ENCODE assay signal across 9 mouse cellular contexts in genomic region chr6:54428850-54429446, GRCm38 (mm10). TPM values are rescaled to one million over a fixed set of nuclear protein-coding genes. Genes with fewer than 3 reads are reported as not detected.
DNase-seq lines count a peak whose midpoint lies in the region; ATAC-seq and TF ChIP-seq lines count a peak whose summit lies in the region.
"Had no signal": no experiment of that assay in that cellular context is flagged by ENCODE, and none has a peak within 500 bp of the region (broad histone marks: within the 10 kb centered on the region; RNA-seq: fewer than 3 reads in every experiment).

No protein-coding gene starts in this region.

- H3K36me3 ChIP-seq in erythroblast, embryonic 14.5 days (ENCODE audit: control insufficient read depth), result no peaks in the 10 kb centered on the region
- no peaks in the 10 kb centered on the region for H3K36me3 ChIP-seq in CH12.LX (replicated peaks in 1 of 2; ENCODE audit: control insufficient read depth in 1 of 2, insufficient read depth in 1 of 2, low read length in 1 of 2)
- no peaks in the 10 kb centered on the region for H3K36me3 ChIP-seq in forebrain, embryonic 15.5 days
- no peaks in the 10 kb centered on the region for H3K36me3 ChIP-seq in liver, embryonic 14.5 days (replicated peaks; ENCODE audit: control insufficient read depth, insufficient read depth, low read depth)

- no peaks in the 10 kb centered on the region for H3K9me3 ChIP-seq in erythroblast, embryonic 14.5 days (ENCODE audit: control insufficient read depth, low read length)
- H3K9me3 ChIP-seq in CH12.LX (replicated peaks; ENCODE audit: low read length), result no peaks in the 10 kb centered on the region
- no peaks in the 10 kb centered on the region for H3K9me3 ChIP-seq in forebrain, embryonic 15.5 days
- H3K9me3 ChIP-seq in liver, embryonic 14.5 days (ENCODE audit: control insufficient read depth, low read length), result no peaks in the 10 kb centered on the region

- peak overlapping the region; percentile 23 for H3K4me3 ChIP-seq in erythroblast, embryonic 14.5 days (replicated peaks)
- peak overlapping the region; percentile 52 to 85 (median 71) for H3K4me3 ChIP-seq in CH12.LX (replicated peaks in 1 of 3; ENCODE audit: low read depth in 2 of 3, low read length in 2 of 3, poor library complexity in 1 of 3)
- H3K4me3 ChIP-seq in forebrain, embryonic 15.5 days, result peak overlapping the region; percentile 75
- H3K4me3 ChIP-seq in liver, embryonic 14.5 days (ENCODE audit: insufficient read depth in 1 of 2, low read depth in 2 of 2, low read length in 2 of 2), result peak overlapping the region in 1 of 2 experiments; percentile 36; a peak in 3 of 4 replicates

- peak overlapping the region; percentile 73 for H3K4me2 ChIP-seq in CH12.LX (ENCODE audit: insufficient read depth, low read depth, poor library complexity, severe bottlenecking)
- peak overlapping the region; percentile 96 for H3K4me2 ChIP-seq in forebrain, embryonic 15.5 days (replicated peaks)
- H3K4me2 ChIP-seq in liver, embryonic 14.5 days (ENCODE audit: low read depth), result peak overlapping the region; percentile 53

- TF ChIP-seq RAD21 in CH12.LX (IDR thresholded peaks at IDR 0.05; ENCODE audit: low read depth, low read length), result no peak

- DNase-seq in CH12.LX (ENCODE audit: extremely low read depth), result no peak
- no peak for DNase-seq in liver, embryonic 14.5 days (ENCODE audit: low read depth in 3 of 3, low spot score in 3 of 3)
- DNase-seq in thymus, postnatal 14 days, result no peak
- no peak for DNase-seq in Muller cell, postnatal 12 days (ENCODE audit: inconsistent ontology term)
- DNase-seq in right cerebral cortex, adult 2 months (ENCODE audit: low spot score in 2 of 2), result no peak

- no peak for TF ChIP-seq POLR2A in CH12.LX (IDR thresholded peaks at IDR 0.05; ENCODE audit: low read depth, low read length)

- no peaks in the 10 kb centered on the region for H3K4me1 ChIP-seq in erythroblast, embryonic 14.5 days (ENCODE audit: control insufficient read depth)
- H3K4me1 ChIP-seq in CH12.LX (ENCODE audit: control insufficient read depth in 1 of 2, insufficient read depth in 2 of 2), result peaks cover 18 to 79% of the 10 kb centered on the region in 2 experiments
- peaks cover 44% of the 10 kb centered on the region for H3K4me1 ChIP-seq in forebrain, embryonic 15.5 days
- H3K4me1 ChIP-seq in liver, embryonic 14.5 days (replicated peaks; ENCODE audit: control insufficient read depth in 2 of 2, insufficient read depth in 2 of 2, low read length in 1 of 2), result no peaks in the 10 kb centered on the region

- peaks cover 33% of the 10 kb centered on the region for H3K27me3 ChIP-seq in erythroblast, embryonic 14.5 days (ENCODE audit: control insufficient read depth)
- H3K27me3 ChIP-seq in CH12.LX (replicated peaks), result peaks cover 23% of the 10 kb centered on the region
- H3K27me3 ChIP-seq in forebrain, embryonic 15.5 days, result no peaks in the 10 kb centered on the region
- peaks cover 26% of the 10 kb centered on the region for H3K27me3 ChIP-seq in liver, embryonic 14.5 days (ENCODE audit: control insufficient read depth, insufficient read depth, low read length)

- dilution Hi-C loops in CH12.LX (cut with MboI; ENCODE audit: extremely low pct_ligation_motif_present, extremely low pct_unique_long_range_greater_than_20kb, low sequenced_read_pairs), result no loop called here

- in situ Hi-C loops in CH12.LX (cut with MboI; ENCODE audit: low pct_ligation_motif_present, low pct_unique_long_range_greater_than_20kb, low sequenced_read_pairs), result no loop called here

- peak overlapping the region; percentile 36 for H3K9ac ChIP-seq in CH12.LX (ENCODE audit: insufficient read depth, low read depth)
- peak overlapping the region; percentile 74 for H3K9ac ChIP-seq in forebrain, embryonic 15.5 days (replicated peaks)
- H3K9ac ChIP-seq in liver, embryonic 14.5 days (replicated peaks), result no peak overlapping the region

- ATAC-seq in erythroblast, adult 5-6 weeks (replicated peaks; ENCODE audit: low FRiP score, poor library complexity, severe bottlenecking), result no peak
- peak; percentile 49; the same call in 1 of the 2 replicates for ATAC-seq in forebrain, embryonic 15.5 days (replicated peaks)
- ATAC-seq in liver, embryonic 14.5 days (ENCODE audit: insufficient read depth), result no peak

- TF ChIP-seq EP300 in CH12.LX (IDR thresholded peaks at IDR 0.05; ENCODE audit: low read length), result no peak
- TF ChIP-seq EP300 in liver, embryonic 14.5 days (IDR thresholded peaks at IDR 0.05; ENCODE audit: low read depth), result no peak

- 7% methylated on average over 14 of the region's 14 CpGs for WGBS in forebrain, embryonic 15.5 days
- WGBS in liver, embryonic 14.5 days (ENCODE audit: insufficient replicate concordance), result 8% methylated on average over 14 of the region's 14 CpGs

- H3K27ac ChIP-seq in CH12.LX (ENCODE audit: insufficient read depth, low read depth), result no peak overlapping the region
- H3K27ac ChIP-seq in forebrain, embryonic 15.5 days (replicated peaks), result peak overlapping the region; percentile 47
- no peak overlapping the region for H3K27ac ChIP-seq in liver, embryonic 14.5 days

- H3K79me2 ChIP-seq in CH12.LX (replicated peaks; ENCODE audit: control insufficient read depth, extremely low read depth, insufficient read depth, poor library complexity, severe bottlenecking), result no peaks in the 10 kb centered on the region

- no peak for TF ChIP-seq CTCF in CH12.LX (conservative IDR thresholded peaks at IDR 0.05 in 1 of 2, IDR thresholded peaks at IDR 0.05 in 1 of 2; ENCODE audit: low read depth in 2 of 2, low read length in 2 of 2)
- no peak for TF ChIP-seq CTCF in liver, embryonic 14.5 days (IDR thresholded peaks at IDR 0.05; ENCODE audit: low read depth)

TF ChIP-seq in CH12.LX, 34 proteins besides CTCF, POLR2A, EP300 and RAD21:
- TF ChIP-seq KAT2A (IDR thresholded peaks at IDR 0.05; ENCODE audit: insufficient replicate concordance, low read length) (no peak), CHD1 (IDR thresholded peaks at IDR 0.05; ENCODE audit: low read depth, low read length) (no peak), RCOR1 (conservative IDR thresholded peaks at IDR 0.05; ENCODE audit: low read depth, low read length) (no peak), MYC (IDR thresholded peaks at IDR 0.05; ENCODE audit: low read depth, low read length) (no peak), MEF2A (IDR thresholded peaks at IDR 0.05; ENCODE audit: borderline replicate concordance, low read depth, low read length) (no peak)

RNA-seq across cellular contexts. Expression of gene Wipf3, which starts 0.5 kb away (rescaled TPM):
- 0.03 TPM in 1 of 2 replicates, not detected in the other for polyA plus RNA-seq in erythroblast, embryonic 14.5 days (2012)
- not detected in 2 replicates for total RNA-seq in erythroblast, adult 5-6 weeks (2015; ENCODE audit: low replicate concordance)
- 0.56 TPM in 1 of 2 replicates, not detected in the other for total RNA-seq in erythroblast, adult 5-6 weeks (2017; ENCODE audit: low replicate concordance)
- 0.63 and 1.2 TPM in 2 replicates for total RNA-seq in CH12.LX (2012; rRNA removed)
- total RNA-seq in CH12.LX (2014; rRNA removed), result 0.35 and 0.64 TPM in 2 replicates
- 0.97 and 1.3 TPM in 2 replicates for polyA plus RNA-seq in CH12.LX (2012; ENCODE audit: insufficient read length, low read depth)
- 3.6 and 4.6 TPM in 2 replicates for polyA plus RNA-seq in forebrain, embryonic 15.5 days (2015; fragmentation: Nextera tagmentation; extraction: Ambion mirVana)
- polyA plus RNA-seq in liver, embryonic 14.5 days (2012; rRNA removed), result 0.16 and 0.19 TPM in 2 replicates
- 0.09 TPM in 2 replicates for polyA plus RNA-seq in liver, embryonic 14.5 days (2014; fragmentation: Nextera tagmentation; extraction: Ambion mirVana)
- total RNA-seq: common myeloid progenitor, adult 5-6 weeks had no signal
